Mouse (Mus musculus): ENCODE data around the gene Mslnl.

DNA sequence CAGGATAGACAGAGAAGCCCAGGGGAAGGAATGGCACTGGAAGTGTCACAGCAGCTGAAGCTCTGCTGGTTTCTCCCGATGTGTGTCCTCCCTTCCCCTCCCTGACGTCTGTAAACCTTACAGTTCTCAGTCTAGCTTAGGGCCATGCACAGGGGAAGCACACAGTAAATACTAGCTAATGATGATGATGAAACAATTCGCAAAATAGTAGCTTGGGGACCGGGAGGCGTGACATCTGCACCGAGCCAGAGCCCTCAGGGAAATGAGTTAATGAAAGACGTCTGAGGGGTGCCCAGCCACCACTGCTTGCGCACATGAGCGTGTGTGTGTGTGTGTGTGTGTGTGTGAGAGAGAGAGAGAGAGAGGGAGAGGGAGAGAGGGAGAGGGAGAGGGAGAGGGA is 33.5 kb downstream of the Mslnl start:
- TF ChIP-seq CTCF (IDR thresholded peaks at IDR 0.05; ENCODE audit: low read depth) (no peak), EP300 (IDR thresholded peaks at IDR 0.05; ENCODE audit: low read depth) (no peak)

All from heart, postnatal 0 days (tissue).